Mouse (Mus musculus) mouse trophoblast stem cell (cell line): Measurements from ENCODE around the gene Cables2.

Experiments used
- in situ Hi-C, 2 experiments: fragments of 300-500 bp; cut with MseI, MboI; formaldehyde crosslinking; loops; 2 replicates in 1 of 2; 3 replicates in 1 of 2; pipeline ENCODE4 v1.15.1; 2025

Gene Cables2

DNA sequence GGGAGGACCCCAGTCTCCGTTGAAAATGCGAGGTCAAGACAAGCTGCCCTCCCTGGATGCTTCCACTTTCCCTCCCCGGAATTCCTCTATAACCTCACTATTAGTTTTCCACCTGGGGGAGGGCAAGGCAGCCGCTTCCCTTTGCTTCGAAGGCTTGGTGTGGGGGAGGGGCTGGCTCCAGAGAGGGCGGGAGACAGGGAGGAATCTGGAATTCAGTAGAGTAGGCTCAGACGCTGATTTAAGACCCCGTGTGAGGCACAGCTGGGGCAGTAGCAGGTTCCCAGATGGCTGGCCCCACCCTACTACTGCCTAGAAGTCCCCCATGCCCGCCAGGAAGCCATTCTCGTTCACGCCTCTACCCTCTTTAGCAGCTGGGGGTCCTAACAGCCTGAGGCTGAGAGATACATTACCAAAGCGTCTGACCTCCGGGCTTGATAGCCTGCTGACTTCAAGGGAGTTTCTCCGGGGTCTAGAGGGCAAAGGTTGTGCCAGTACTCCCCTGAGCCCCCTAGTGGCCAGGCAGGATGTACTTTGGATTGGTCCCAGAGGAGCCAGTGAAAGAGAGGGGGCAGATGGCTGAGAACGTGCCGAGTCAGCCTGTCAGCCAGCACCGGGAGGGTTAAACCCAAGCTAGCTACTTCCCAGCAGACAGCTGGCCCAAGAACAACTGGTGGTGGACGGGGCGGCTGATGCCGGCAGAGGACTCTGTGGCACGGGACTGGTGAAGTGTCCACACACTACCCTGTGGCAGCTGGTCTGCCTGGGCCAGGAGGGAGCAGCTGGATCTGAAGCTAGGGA, 45.8 kb downstream of the Cables2 start:
- in situ Hi-C loops, result no loop called here

DNA sequence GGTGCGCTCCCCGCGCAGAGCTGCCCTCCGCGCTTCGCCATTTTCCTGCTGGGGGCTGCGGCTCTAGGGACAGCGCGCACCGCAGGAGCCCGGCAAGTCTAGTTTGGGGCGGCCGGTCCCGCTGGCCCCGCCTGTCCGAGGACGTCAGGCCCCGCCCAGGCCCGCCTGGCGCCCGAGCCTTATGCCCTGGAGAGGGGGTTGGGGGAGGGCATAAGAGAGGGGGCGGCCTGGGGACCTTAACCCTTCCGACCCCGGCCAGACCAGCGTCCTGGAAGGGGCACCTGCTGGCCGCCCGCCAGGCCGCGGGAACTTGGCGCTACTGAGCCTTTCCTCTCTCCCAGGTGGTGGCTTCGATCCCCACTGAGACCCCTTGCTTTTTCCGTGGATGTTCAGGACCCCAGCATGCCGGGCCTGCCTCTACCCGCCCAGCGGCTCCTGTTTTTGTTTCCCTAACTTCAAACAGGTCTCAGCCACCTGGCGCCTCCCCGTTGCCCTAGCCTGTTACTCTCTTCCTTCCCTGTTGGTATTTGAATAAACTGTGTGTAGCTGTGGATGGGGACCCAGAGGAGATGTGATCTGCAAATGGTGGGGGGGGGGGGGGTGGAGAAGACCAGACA, 47.4 kb downstream of the Cables2 start, which contains the start of gene Lama5:
Gene Lama5, minus strand, starts transcription at position 98 of the 617 bp plus-strand sequence.
- in situ Hi-C loops, result no loop called here

DNA sequence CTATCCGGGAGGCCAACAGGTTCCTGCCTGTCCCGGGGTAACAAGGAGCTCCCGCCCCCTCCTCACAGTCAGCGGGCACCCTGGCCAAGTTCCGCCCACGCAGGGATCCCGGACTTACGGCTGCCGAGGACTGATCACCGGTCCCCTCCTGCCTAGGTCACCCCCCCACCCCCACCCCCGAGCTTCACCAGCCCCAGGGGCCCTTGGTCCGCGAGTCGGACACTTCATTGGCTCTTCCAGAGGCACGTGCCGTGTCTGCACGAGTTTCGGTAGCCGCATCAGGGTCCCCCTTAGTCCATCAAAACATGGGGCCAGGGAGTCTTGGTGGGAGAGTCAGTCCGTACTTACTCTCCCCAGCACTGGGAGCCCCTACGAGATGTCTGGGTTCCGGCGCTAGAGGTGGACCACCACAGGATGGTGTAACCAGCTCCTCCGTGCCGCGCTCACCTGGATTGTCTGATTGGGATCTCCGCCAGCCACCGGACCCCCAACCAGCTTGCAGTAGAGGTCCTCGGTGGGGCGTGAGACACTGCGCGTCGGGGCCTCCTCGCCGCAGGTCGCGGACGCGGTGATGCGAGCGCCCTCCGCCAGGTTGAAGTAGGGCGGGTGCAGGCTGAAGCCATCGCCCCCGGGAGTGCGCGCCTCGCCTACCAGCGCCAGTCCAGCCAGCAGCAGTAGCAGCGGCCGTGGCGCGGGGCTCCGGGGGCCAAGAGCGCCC, 48.1 kb downstream of the Cables2 start:
- in situ Hi-C loops, result no loop called here

DNA sequence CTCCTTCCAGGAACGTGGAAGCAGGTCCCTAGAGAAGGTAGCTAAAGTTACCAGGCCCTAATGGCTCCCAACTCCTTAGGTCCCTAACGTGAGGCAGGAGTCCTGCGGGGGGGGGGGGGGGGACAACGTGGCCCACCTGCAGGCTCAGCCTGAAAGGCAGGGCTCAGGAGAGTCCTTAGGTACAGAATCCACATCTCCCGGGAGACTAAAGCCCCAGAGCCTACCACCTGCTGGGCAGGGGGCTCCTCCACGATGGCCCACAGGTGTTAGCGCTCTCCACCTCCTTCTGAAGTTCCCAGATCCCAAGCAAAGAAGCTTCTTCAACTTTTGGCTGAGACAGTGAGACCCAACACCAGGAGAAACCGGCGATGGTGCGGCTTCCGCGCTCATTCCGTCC, 48.7 kb downstream of the Cables2 start:
- in situ Hi-C loops, result loop anchor here in 1 of 2 experiments (5.0 kb wide), 1 partner anchor 33 kb away; the partner anchor contains the start of gene Rps21

DNA sequence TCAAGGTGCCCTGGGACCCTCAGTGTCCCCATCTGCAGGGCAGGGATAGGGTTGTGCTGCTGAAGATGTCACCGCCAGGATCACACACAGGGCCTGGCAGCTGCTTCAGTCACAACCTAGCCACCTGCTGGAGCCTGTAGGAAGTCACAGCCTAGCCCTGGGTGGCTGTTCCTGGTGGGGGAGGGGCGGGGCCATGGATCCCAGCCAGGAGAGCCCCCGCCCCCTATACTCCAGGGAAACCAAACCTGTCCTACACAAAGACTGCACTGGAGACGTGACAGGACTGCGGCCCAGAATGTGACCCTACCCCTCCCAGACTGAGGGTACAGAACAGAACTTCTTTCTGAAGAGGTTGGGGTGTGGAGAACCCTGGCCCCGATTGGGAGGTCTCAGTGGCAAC, 51.0 kb downstream of the Cables2 start:
- in situ Hi-C loops, result loop anchor here in 1 of 2 experiments (5.0 kb wide), 1 partner anchor 35 kb away; the partner anchor contains the start of gene Rps21

DNA sequence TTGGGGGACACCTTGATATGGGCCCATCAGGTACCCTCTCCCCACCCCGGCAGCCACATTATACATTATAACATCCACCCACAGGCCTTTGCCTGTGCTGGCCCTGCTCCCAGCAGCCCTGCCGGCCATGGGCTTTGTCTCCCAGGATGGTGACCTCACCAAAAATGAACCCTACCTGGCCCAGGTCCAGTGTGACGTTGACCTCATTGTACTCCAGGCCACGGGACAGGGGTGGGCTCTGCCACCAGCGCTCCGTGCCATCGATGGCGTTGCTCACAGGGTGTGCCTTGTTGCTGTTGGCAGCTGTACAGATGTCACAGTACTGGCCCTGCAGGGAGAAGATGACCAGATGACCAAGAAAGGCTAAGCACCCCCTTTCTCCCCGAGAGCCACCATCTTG, 52.2 kb downstream of the Cables2 start:
- in situ Hi-C loops, result loop anchor here in 1 of 2 experiments (5.0 kb wide), 1 partner anchor 36 kb away; the partner anchor contains the start of gene Rps21

DNA sequence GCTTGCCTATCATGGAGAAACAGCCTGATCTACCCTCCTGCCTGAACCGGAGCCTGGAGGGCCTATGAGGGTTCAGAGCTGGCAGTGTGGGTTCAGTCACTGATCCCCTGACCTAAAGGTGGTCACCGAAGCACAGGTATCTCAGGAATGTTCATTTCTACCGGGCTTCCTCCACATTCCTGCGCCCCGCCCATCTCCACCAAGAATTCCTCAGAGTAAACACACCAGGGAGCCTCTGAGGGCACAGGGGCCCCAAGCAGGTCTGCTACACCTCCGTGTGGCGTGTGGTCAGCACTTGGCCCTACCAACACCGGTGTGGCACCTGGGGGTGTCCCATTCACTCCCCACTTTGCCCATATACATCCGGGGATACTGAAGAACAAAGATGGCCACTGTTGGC, 53.1 kb downstream of the Cables2 start:
- in situ Hi-C loops, result loop anchor here in 1 of 2 experiments (5.0 kb wide), 1 partner anchor 37 kb away; the partner anchor contains the start of gene Rps21

DNA sequence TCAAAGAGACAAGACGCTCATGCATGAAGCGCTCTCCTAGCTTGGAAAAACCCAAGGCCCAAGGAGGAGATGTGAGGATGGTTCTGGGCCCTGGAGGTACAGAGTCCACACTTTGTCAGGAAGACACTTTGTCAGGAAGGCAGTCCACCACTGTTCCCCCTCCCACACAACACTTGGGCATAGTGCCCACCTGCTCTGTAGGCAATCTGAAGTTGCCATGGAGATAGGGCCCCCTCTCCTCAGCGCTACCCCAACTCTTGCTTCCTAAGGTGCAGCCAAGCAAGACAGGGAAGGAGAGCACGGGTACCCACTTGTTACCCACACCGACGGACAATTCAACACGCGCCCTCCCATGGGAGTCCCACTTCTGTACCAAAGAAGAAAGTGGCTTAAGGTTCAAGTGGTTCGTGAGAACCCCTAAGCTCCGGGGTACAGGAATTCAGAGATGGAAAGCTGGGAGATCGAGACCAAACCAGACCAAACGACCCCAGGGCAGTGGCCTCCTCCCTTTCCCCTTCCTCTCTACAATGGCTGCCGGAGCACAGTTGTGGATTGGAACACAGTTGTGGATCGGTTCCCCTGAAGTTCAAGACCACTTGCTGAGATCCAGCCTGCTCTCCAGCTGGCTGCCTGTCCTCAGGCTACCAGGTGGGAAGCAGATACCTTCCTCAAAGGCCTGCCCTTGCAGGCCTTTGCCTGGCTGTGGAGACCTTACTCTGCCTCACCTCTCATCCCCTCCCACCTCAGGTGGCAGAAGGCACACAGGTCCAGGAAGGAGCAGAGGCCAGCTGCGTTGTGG, 54.0 kb downstream of the Cables2 start:
- in situ Hi-C loops, result no loop called here

DNA sequence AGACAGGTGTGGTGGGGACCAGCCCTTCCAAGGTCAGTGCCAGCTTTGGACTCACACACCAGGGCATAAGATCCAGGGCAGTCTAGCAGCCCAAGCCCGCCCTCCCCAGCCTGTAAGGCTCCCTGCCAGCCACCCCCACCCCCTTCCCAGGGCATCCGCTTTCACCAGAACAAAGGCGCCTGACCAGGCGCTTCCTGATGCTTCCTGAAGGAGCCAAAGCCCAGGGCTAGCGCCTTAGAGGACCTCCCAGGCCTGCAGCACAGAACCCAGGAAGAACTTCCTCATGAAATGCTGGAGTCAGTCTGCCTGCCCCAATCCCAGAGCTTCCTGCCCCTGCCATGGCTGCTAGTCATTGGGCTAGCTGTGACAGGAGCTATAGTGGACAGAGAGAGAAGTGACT, 54.6 kb downstream of the Cables2 start:
- in situ Hi-C loops, result no loop called here

DNA sequence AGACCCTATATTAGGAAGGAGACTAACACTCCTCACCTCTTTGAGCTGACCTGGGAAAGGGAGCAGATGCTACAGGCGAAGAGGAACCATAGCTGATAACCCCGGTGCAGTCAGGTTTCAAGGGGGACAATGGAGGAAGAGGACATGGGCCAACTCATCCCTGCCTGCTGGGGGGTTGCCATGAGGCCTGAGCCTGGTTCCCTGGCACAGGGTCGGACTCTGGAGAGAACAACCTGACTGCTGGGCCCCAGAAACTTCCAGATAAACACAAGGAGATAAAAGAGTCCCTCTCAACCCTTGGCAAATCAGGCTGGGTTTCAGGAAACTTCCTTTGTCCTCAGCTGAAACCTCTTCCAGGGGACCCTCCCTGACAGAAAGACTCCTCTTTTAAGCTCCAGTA, 55.1 kb downstream of the Cables2 start:
- in situ Hi-C loops, result no loop called here

DNA sequence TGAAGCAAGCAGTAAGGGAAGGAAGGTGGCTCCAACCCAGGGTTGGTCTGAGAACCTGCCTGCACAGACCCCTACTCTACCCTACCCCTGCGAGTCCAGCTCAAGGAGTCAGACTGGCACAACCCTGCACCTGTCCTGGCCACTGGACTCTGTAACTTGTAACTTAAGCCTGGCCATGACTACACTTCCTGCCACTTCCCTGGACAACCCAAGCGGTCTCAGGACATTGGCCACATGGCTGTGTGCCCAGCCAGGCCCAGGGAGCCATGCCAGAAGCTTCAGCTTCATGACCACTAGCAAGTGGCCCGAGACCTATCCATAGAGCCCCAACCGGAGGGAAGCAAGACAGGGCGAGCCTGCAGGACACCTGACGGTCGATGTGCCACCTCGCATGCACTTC, 55.7 kb downstream of the Cables2 start:
- in situ Hi-C loops, result no loop called here

DNA sequence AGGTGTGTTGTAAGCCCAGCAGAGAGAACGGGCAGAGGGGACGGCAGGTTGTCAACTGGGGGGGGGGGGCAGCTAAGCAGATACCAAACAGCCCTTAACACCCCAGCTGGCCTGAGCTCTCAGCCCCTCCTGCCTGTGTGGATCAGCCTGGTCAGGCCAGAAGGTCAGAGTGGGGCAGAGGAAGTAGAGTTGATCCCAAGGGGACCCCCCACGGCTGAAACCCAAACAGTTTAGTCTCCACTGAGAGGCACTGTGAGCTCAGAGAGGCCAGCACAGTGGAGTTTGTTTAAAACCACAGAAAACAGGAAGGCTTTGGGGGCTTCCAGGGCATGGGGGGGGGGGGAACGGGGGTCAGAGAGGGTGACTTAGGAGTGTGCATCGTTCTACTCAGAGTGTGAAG, 56.4 kb downstream of the Cables2 start:
- in situ Hi-C loops, result no loop called here

DNA sequence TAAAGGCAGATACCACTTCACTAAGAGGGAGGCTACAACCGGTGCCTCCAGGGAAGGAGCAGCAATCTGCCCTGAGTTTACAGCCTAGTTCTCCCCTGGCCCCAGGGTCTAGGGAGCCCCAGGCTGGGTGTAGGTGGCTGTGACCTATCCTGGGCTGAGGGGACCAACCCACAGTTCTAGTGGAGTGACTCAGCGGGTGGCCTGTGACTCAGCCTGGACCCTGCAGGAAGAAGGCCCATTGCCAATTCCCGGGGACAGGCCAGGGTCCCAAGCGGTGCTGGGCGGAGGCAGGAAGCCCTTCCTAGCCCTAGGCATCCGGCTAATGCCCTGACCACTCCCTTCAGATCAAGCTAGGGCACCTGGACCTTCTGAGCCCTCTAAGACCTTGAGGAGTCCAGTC, 57.3 kb downstream of the Cables2 start:
- in situ Hi-C loops, result no loop called here

DNA sequence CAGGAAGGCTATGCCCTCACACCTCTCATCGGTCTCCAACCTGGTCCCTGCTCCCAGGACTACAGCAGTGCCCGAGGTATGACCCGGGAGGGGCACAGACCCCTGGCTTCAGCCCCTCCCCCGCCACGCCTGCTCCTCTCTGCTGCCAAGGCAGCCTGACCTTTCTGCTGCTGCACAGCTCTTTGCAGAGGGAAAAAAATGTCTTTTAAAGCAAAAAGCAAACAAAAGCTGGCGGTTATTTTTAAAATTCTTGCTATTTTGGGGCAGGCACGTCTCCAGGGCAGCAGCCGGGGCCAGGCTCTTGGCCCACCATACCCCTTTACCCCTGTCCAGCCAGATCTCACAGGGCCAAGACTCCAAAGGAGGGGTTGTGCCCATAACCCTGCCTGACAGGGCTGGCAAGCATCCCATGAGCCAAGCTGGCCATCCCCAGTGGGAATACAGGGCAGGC, 58.3 kb downstream of the Cables2 start:
- in situ Hi-C loops, result no loop called here

DNA sequence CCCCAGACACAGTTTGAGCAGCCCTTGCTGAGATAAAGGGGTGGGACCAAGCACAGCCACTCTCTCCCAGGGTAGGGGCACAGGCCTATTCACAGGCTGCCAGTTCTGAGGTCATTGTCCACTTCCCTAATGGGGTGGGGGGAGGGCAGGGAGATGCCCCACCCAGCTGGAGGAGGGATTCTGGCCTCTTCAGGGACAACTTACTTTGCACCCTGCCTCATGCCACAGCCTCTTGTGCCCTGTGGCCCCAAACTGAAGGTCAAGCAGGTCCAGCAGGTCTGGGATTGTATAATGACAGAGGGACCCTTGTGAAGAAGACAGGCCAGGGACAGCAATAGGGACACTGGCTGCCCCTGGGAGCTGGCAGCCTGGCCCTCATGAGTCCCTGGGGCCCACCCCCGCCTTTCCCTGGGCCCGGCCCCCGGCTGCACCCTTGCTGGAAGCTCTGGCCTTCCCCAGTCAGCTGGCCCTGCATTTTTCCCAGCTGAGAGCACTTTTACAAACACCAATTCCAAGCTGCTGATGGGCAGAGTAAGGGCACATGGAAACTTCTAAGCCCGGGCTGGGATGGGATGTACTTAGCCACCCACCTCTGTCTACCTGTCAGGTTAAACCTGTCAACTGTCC, 58.8 kb downstream of the Cables2 start:
- in situ Hi-C loops, result no loop called here

DNA sequence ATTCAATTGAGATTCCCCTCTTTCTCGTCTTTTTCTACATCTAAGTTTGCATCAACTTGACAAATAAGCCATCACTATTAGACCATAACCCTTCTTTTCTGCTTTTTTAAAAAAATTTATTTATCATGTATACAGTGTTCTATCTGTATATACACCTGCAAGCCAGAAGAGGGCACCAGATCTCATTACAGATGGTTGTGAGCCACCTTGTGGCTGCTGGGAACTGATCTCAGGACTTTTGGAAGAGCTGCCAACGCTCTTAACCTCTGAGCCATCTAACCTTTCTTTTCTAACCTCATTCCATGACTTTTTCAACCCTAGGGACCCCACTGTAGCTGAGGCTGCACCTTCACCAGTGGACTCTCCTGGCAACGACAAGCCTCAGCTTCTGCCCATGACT, 61.0 kb downstream of the Cables2 start:
- in situ Hi-C loops, result no loop called here

DNA sequence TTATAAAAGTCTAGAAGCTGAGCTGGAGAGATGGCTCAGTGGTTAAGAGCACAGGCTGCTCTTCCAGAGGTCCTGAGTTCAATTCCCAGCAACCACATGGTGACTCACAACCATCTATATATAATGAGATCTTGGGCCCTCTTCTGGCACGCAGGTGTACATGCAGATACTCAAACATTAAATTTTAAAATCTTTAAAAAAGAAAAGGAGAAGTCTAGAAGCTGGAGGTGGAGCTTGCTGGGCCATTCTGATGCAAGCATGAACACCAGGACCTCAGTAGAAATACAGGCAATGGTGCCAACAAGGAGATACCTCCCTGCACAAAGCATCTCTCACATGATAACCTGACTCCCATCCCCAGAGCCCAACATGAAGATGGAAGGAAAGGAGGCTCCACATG, 64.3 kb downstream of the Cables2 start:
- in situ Hi-C loops, result no loop called here
